Mouse (Mus musculus) heart, adult 8-10 months (tissue): ENCODE data around the gene Dbndd1. TPM values are rescaled to one million over a fixed set of nuclear protein-coding genes. Genes with fewer than 3 reads are reported as not detected.
"Not testable (repeated sequence)": the region's sequence is repeated elsewhere in the genome, so short reads cannot be mapped to it uniquely, and the experiment has no call there.

Source experiments
- DNase-seq: peaks from one replicate; pipeline ENCODE4 v3.0.0; 2022; ENCODE audit warnings: low spot score
- total RNA-seq, 4 experiments: library from RNA; stranded (reverse); gene quantifications; 2 replicates each; pipeline ENCODE4 v1.2.4; 2022

Gene Dbndd1
- total RNA-seq: not detected

GRCm38 (mm10) chr8:123514781-123515539 is at the start of gene Dbndd1:
TSS of gene Dbndd1 (minus strand) at chr8:123515463.
- no peak for DNase-seq

GRCm38 (mm10) chr8:123564221-123564620 is 49.0 kb upstream of the Dbndd1 start:
- not testable (repeated sequence) for DNase-seq

- not testable (repeated sequence) for DNase-seq
Measured at GRCm38 (mm10) chr8:123537641-123538040, 22.4 kb upstream of the Dbndd1 start.

GRCm38 (mm10) chr8:123536990-123537380 is 21.7 kb upstream of the Dbndd1 start:
- DNase-seq: no peak

GRCm38 (mm10) chr8:123536242-123536989 is 21.2 kb upstream of the Dbndd1 start:
- DNase-seq: no peak

GRCm38 (mm10) chr8:123527720-123528489 is 12.6 kb upstream of the Dbndd1 start:
- DNase-seq: no peak

GRCm38 (mm10) chr8:123520048-123520447 is 4.8 kb upstream of the Dbndd1 start:
- not testable (repeated sequence) for DNase-seq

- DNase-seq: peak; percentile 87
Measured at GRCm38 (mm10) chr8:123518667-123519066, 3.4 kb upstream of the Dbndd1 start, which contains the start of gene Gas8. TSS of gene Gas8 (plus strand) at chr8:123518834.

- no peak for DNase-seq
Measured at GRCm38 (mm10) chr8:123518172-123518571, 2.9 kb upstream of the Dbndd1 start.

GRCm38 (mm10) chr8:123516596-123516995 is 1.3 kb upstream of the Dbndd1 start:
- no peak for DNase-seq

GRCm38 (mm10) chr8:123515540-123515897 is 256 bp upstream of the Dbndd1 start:
- DNase-seq: no peak

GRCm38 (mm10) chr8:123514136-123514535 is 1.1 kb downstream of the Dbndd1 start:
- DNase-seq: no peak

- no peak for DNase-seq
Measured at GRCm38 (mm10) chr8:123510819-123511218, 4.4 kb downstream of the Dbndd1 start.

- no peak for DNase-seq
Measured at GRCm38 (mm10) chr8:123507153-123507552, 8.1 kb downstream of the Dbndd1 start.

GRCm38 (mm10) chr8:123505695-123506094 is 9.6 kb downstream of the Dbndd1 start:
- DNase-seq: no peak

- no peak for DNase-seq
Measured at GRCm38 (mm10) chr8:123505267-123505666, 10.0 kb downstream of the Dbndd1 start.

- no peak for DNase-seq
Measured at GRCm38 (mm10) chr8:123504591-123505195, 10.6 kb downstream of the Dbndd1 start.

- DNase-seq: no peak
Measured at GRCm38 (mm10) chr8:123503801-123504467, 11.3 kb downstream of the Dbndd1 start.

- DNase-seq: no peak
Measured at GRCm38 (mm10) chr8:123502192-123502591, 13.1 kb downstream of the Dbndd1 start.

GRCm38 (mm10) chr8:123499556-123499955 is 15.7 kb downstream of the Dbndd1 start:
- no peak for DNase-seq

GRCm38 (mm10) chr8:123498963-123499362 is 16.3 kb downstream of the Dbndd1 start:
- DNase-seq: no peak
